Mouse (Mus musculus) neural tube, embryonic 13.5 days (tissue): ENCODE results near the gene Arsj. TPM values are rescaled to one million over a fixed set of nuclear protein-coding genes. Genes with fewer than 3 reads are reported as not detected.

ENCODE experiments used
- ATAC-seq: fragments of 200-750 bp; cut with Nextera tagmentation; 2 replicates; pipeline ENCODE4 v1.8.0; 2017; ENCODE audit warnings: low read depth, mild to moderate bottlenecking, moderate TSS enrichment, moderate library complexity
- H3K27ac ChIP-seq: fragments of 300-500 bp; sonication (generic); replicated peaks from 2 replicates; pipeline ENCODE4 v1.5.1; 2015; ENCODE audit warnings: moderate library complexity, mild to moderate bottlenecking, inconsistent platforms
- H3K27me3 ChIP-seq: fragments of 300-500 bp; sonication (generic); 2 replicates; pipeline ENCODE4 v1.6.1; 2015; ENCODE audit warnings: mild to moderate bottlenecking, inconsistent platforms
- H3K36me3 ChIP-seq: fragments of 300-500 bp; sonication (generic); 2 replicates; pipeline ENCODE4 v1.6.1; 2015; ENCODE audit warnings: mild to moderate bottlenecking, inconsistent platforms
- H3K4me1 ChIP-seq: fragments of 300-500 bp; sonication (generic); replicated peaks from 2 replicates; pipeline ENCODE4 v1.6.1; 2015; ENCODE audit warnings: inconsistent platforms
- H3K4me2 ChIP-seq: fragments of 300-500 bp; sonication (generic); 2 replicates; pipeline ENCODE4 v1.6.1; 2015; ENCODE audit warnings: inconsistent platforms, mild to moderate bottlenecking, moderate library complexity
- H3K4me3 ChIP-seq: fragments of 300-500 bp; sonication (generic); 2 replicates; pipeline ENCODE4 v1.5.1; 2015; ENCODE audit warnings: mild to moderate bottlenecking, inconsistent platforms
- H3K9ac ChIP-seq: fragments of 300-500 bp; sonication (generic); 2 replicates; pipeline ENCODE4 v1.6.1; 2015; ENCODE audit warnings: moderate library complexity, mild to moderate bottlenecking, inconsistent platforms
- H3K9me3 ChIP-seq: fragments of 300-500 bp; sonication (generic); 2 replicates; pipeline ENCODE4 v1.6.1; 2016; ENCODE audit warnings: inconsistent platforms
- WGBS: fragments of 180-500 bp; shearing (Covaris S2); methylation state at CpG from one replicate; pipeline ENCODE4 v1.1.7; 2015; 5-methylcytosine and 5-hydroxymethylcytosine counted together
- polyA plus RNA-seq: library from polyadenylated mRNA; unstranded; fragments of >200 nt; fragmentation: Nextera tagmentation; extraction: Ambion mirVana; gene quantifications from 2 replicates; pipeline ENCODE4 v1.2.1, GENCODE M21; 2015

The Arsj gene
- polyA plus RNA-seq, result 0.39 and 0.56 TPM in 2 replicates

DNA sequence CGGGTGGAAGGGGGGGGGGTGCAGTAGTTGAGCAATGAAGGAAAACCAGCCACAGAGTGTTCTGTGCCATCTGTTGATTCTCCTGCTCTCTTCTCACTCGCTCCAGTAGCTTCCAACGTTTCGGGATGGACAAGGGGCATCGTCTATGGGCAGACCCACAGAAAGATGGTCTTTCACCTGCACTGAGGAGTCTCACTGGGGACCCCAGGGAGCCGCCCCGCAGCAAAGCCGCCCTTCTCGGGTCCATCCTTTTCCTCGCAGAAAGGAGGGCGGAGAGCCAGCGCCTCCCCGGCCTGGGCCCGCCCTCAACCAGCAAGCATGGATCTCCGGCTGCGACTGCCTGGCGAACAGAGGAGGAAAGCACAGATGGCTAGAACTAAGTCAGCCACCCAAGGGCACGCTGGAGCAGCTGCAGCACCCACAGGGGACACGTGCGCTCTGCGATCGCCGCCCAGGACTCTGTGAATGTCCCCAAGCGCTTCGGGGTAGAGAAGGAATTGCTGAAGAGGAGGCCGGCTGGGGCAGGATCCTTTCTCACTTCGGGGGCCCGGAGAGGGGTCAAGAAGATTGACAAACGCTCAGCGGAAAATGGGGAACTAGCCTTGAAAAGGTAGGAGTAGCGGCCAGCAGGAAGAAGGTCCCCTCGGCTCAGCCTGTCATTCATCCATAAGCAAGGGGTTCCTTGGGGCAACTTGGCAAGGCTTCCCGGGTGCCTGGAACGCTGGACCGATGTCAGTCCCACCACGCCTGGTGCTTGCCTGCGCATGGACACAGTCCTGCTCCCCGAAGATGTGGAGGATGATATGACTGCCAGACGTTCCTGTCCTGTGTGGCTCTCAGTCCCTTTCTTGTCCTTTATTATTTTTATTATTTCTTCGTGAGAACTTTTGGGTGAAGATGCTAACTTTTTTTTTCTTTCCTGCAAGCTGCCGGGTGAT is at the start of gene Arsj:
Gene Arsj (plus strand): TSS at position 117 of the 938 bp plus-strand sequence.
- H3K4me3 ChIP-seq, result peak within 1 kb of the TSS; percentile 37
- peaks cover 9% of the 10 kb centered on the region for H3K4me1 ChIP-seq
- H3K27me3 ChIP-seq, result peaks cover 6% of the 10 kb centered on the region; the same call in 1 of the 2 replicates
- peak within 1 kb of the TSS; percentile 64 for H3K9ac ChIP-seq
- no peak within 1 kb of the TSS for H3K27ac ChIP-seq
- H3K9me3 ChIP-seq, result no peaks in the 10 kb centered on the region
- H3K4me2 ChIP-seq, result peak within 1 kb of the TSS; percentile 62
- WGBS, result 16% methylated on average over 41 of the region's 41 CpGs
- H3K36me3 ChIP-seq, result no peaks in the 10 kb centered on the region
- peak; percentile 91 for ATAC-seq

DNA sequence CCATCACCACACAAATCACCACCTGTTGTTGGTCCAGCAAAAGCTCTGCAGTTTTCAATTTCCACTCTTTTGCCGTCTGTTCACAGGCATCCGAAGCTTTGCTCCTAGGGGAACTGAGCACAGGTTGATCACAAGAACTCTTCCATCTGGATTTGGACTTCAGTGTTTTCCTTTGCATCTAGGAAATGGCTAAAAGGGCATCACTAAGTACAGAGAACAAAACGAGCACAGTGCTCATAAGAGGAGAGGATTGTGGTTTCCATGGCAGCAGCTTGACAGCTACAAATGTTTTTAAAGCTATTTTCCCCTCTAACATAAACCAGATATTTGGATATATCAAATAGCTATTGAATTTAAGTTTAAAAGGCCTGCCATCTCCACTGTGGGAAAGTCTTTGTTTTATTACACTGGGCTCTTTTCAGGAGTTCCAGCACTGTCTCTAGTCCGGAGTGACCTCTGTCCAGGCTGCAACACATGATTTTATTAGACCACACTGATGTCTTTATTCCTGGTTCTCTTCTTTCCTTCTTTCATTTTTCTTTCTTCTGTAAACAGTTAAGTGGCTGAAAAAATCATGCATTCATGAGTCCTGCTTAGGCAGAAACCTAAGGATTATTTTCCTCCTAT is 38.5 kb upstream of the Arsj start:
- no peak overlapping the region for H3K4me2 ChIP-seq
- H3K27me3 ChIP-seq, result no peaks in the 10 kb centered on the region
- H3K4me3 ChIP-seq, result no peak overlapping the region
- no peaks in the 10 kb centered on the region for H3K9me3 ChIP-seq
- no peaks in the 10 kb centered on the region for H3K4me1 ChIP-seq
- no peak for ATAC-seq
- WGBS, result 20% methylated on average over 4 of the region's 4 CpGs
- H3K9ac ChIP-seq, result no peak overlapping the region
- H3K27ac ChIP-seq, result no peak overlapping the region
- no peaks in the 10 kb centered on the region for H3K36me3 ChIP-seq

DNA sequence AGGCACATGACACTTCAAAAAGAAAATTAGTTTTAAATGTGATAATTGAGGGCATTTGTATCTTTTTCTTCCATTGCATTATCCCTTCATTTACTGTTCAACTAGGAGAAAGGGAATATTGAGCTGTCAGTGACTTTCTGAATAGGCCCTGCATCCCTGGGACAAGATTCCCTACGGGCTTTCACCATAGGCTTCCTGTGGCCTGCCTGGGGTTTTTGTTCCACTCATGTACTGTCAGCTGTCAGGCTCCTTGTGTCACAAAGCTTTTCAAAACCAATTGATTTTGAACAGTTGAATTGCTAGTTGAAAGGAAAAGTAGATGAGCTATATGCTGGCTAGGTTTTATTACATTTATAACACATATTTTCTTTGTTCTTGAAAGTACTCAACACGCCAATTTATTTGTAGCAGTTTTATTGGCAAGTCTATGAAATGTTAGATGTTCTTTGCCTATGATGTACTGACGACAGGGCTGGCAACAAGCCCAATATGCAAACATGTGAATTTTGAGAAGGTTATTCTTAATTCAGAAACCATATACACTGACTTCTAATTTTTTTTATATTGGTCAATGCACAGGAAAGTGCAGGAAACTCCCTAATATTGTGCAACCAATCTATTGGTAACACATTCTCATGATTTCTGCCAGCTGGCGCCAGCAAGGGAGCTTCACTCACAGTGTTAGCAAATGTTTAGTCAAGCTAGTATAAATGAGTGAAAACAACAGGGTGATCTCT is 37.4 kb upstream of the Arsj start:
- Histone ChIP-seq H3K4me2 (no peak overlapping the region), H3K9me3 (no peaks in the 10 kb centered on the region), H3K9ac (no peak overlapping the region), H3K4me1 (no peaks in the 10 kb centered on the region), H3K36me3 (no peaks in the 10 kb centered on the region), H3K4me3 (no peak overlapping the region), H3K27me3 (no peaks in the 10 kb centered on the region), H3K27ac (no peak overlapping the region)
- 66% methylated on average over 4 of the region's 4 CpGs for WGBS
- no peak for ATAC-seq

DNA sequence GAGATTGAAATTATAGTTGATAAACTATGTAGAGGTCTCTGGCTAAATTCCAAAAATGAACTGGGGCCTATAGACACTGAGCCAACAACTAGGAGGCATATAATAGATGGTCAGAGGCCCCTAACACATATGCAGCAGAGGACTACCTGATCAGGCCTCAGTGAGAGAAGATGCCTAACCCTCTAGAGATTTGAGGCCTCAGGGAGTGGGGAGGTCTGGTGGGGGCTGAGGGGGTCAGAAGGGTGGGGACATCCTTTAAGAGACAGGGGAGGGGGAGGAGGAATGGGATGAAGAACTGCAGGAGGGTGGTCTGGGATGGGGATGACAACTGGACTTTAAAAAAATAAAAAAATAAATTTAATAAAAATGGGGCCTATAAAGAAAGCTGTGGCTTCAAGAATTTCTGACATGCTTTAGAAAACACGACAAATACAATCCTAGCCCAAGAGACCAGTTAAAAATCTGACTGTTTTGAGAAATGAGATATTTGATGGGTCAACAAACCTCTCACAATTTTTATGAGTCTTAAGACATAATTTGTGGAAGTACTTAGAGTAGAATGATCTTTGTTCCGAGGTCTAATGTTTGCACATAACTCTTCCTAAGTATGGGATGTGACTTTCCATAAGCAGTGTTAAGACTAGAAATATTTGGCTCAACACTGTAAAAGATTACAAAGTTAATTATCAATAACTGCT is 36.7 kb upstream of the Arsj start:
- H3K4me3 ChIP-seq, result no peak overlapping the region
- H3K9ac ChIP-seq, result no peak overlapping the region
- H3K27ac ChIP-seq, result no peak overlapping the region
- ATAC-seq, result no peak
- H3K36me3 ChIP-seq, result no peaks in the 10 kb centered on the region
- H3K4me1 ChIP-seq, result no peaks in the 10 kb centered on the region
- H3K4me2 ChIP-seq, result no peak overlapping the region
- no peaks in the 10 kb centered on the region for H3K27me3 ChIP-seq
- no peaks in the 10 kb centered on the region for H3K9me3 ChIP-seq
- WGBS, result 77% methylated on average over 2 of the region's 2 CpGs

DNA sequence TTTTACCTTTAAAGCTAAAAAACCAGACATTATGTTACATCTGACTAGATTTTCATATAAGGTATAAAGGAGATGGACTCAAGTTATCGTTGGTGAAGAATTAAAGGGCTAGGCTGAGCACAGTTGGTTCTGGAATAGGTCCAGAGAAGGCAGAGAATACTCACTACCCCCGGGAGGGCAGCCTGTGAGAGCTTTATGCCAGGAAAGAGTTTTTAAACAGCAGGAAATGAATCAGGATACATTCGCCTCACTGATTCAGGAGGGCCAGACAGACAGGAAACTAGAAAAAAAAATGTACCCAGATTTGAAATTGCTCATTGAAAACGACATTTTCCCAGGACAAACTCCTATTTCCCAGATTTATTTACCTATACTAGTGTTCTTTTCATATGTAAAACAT is 28.2 kb upstream of the Arsj start:
- Histone ChIP-seq H3K27me3 (no peaks in the 10 kb centered on the region), H3K9ac (no peak overlapping the region), H3K36me3 (no peaks in the 10 kb centered on the region), H3K9me3 (no peaks in the 10 kb centered on the region), H3K4me3 (no peak overlapping the region), H3K4me1 (no peaks in the 10 kb centered on the region), H3K27ac (no peak overlapping the region), H3K4me2 (no peak overlapping the region)
- 55% methylated on average over 4 of the region's 4 CpGs for WGBS
- ATAC-seq, result no peak

DNA sequence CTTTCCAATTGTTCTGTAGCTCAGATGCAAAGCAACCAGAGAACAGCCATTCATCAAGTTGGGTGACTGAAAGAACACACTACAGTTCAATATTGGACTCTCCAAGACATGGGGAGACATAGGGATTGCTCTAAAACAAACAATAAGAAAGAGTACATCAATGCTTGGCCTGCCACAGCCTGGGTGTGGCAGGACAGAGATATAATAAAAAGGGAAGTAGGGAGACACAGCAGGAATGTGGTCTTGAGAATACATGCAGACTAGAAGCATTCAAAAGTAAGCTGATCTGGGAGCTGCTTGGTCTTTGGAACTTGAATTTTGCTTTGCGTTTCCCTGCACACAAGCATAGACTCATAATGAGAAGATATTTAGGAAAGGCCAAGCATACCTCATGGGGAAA is 18.7 kb upstream of the Arsj start:
- Histone ChIP-seq H3K4me1 (no peaks in the 10 kb centered on the region), H3K4me3 (no peak overlapping the region), H3K36me3 (no peaks in the 10 kb centered on the region), H3K27me3 (no peaks in the 10 kb centered on the region), H3K9me3 (no peaks in the 10 kb centered on the region), H3K9ac (no peak overlapping the region), H3K27ac (no peak overlapping the region), H3K4me2 (no peak overlapping the region)
- ATAC-seq, result no peak
- 96% methylated on average over 1 of the region's 1 CpGs for WGBS

DNA sequence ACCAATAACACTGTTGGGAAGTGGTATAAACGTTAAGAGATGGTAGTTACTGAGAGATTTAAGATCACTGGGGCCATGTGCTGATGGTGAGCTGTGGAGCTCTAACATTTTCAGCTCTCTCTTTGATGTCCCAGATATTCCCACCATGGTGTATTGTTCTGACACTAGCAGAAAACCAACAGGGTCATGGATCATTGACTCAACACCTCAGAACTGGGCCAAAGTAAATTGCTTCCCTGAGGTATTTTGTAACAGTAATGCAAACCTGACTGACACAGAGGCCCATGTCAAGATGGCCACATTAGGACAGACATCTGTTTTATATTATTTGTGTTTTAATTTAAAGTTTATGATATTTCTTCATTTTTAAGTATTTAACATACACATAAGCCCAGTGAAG is 3.7 kb upstream of the Arsj start:
- H3K4me3 ChIP-seq, result no peak overlapping the region
- H3K4me2 ChIP-seq, result no peak overlapping the region
- H3K4me1 ChIP-seq, result peaks cover 9% of the 10 kb centered on the region
- no peaks in the 10 kb centered on the region for H3K36me3 ChIP-seq
- 59% methylated on average over 1 of the region's 1 CpGs for WGBS
- peaks cover 6% of the 10 kb centered on the region; the same call in 1 of the 2 replicates for H3K27me3 ChIP-seq
- H3K9me3 ChIP-seq, result no peaks in the 10 kb centered on the region
- H3K9ac ChIP-seq, result no peak overlapping the region
- ATAC-seq, result no peak
- H3K27ac ChIP-seq, result no peak overlapping the region

DNA sequence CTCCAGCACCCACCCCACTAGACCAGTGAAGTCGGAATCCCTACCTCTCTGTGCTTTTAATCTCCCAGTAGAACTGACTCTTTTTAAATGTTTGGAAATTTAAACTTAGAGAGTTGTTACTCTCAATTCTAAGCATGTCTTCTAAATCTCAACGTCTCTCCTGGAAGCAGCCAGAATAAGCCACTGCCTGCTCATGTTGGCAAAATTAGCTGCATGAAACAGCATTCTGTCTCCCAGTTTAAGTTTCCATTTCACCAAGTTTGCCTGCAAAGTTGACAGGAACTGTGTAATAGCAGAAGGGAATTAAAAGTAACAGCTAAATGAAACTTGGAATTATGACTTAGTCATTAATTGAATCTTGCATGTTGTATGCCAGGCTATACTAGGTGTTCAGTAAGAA is 1.1 kb upstream of the Arsj start:
- Histone ChIP-seq H3K27ac (no peak overlapping the region), H3K4me2 (no peak overlapping the region), H3K9ac (no peak overlapping the region), H3K27me3 (peaks cover 6% of the 10 kb centered on the region; the same call in 1 of the 2 replicates), H3K36me3 (no peaks in the 10 kb centered on the region), H3K9me3 (no peaks in the 10 kb centered on the region), H3K4me3 (no peak overlapping the region), H3K4me1 (peaks cover 9% of the 10 kb centered on the region)
- no peak for ATAC-seq
- 94% methylated on average over 2 of the region's 2 CpGs for WGBS

DNA sequence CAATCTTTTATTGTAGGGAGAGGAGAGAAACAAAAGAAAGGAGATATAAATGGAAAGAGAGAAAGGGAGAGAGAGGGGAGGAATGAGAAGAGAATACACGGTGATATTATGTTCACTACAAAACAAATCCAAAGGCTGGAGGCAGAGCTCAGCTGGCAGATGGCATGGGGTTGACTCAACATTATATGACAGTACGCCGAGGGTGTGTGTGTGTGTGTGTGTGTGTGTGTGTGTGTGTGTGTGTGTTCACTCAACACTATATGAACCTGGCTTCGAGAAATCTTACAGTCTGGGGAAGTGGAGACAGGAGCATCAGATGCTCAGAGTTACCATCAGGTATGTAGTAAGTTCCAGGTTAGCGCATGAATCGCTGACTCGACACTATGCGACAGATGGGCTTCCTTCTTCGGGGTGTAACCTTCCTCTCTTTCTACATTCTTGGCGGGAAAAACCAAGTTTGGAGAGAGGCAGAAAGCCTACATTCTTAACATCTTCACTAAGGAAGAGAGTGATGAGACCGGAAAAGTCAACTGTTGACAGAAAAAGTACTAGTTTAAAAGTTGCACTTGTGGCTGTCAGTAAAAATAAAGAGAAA is 456 bp upstream of the Arsj start:
- WGBS, result 84% methylated on average over 11 of the region's 11 CpGs
- H3K27me3 ChIP-seq, result peaks cover 6% of the 10 kb centered on the region; the same call in 1 of the 2 replicates

DNA sequence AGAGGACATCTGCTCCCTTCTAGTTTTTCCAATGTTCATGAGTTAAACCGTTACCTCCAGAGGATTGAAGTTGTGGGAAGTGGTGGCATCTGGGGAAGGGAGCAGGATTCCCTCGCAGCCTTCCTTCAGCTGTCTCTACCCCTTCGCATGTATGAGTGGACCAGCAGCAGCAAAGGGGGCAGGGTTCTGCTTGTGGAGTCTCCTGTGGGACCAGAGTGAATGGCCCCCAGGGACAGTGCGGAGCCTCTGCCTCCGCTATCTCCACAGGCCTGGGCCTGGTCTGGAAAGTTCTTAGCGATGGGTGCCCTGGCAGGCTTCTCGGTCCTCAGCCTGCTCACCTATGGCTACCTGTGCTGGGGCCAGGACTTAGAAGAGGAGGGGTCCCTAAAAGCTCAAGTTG is 1.1 kb downstream of the Arsj start:
- H3K27me3 ChIP-seq, result peaks cover 6% of the 10 kb centered on the region; the same call in 1 of the 2 replicates
- H3K36me3 ChIP-seq, result no peaks in the 10 kb centered on the region
- H3K4me1 ChIP-seq, result peaks cover 9% of the 10 kb centered on the region
- WGBS, result 82% methylated on average over 7 of the region's 7 CpGs
- no peak overlapping the region for H3K4me3 ChIP-seq
- no peaks in the 10 kb centered on the region for H3K9me3 ChIP-seq
- no peak overlapping the region for H3K27ac ChIP-seq
- no peak for ATAC-seq
- H3K9ac ChIP-seq, result no peak overlapping the region
- peak overlapping the region; percentile 62 for H3K4me2 ChIP-seq

More for the DNA sequence above, 456 bp upstream of the Arsj start:
- no peaks in the 10 kb centered on the region for H3K9me3 ChIP-seq
- H3K4me2 ChIP-seq, result peak overlapping the region; percentile 62
- H3K4me3 ChIP-seq, result no peak overlapping the region
- no peak overlapping the region for H3K27ac ChIP-seq
- no peak overlapping the region for H3K9ac ChIP-seq
- H3K36me3 ChIP-seq, result no peaks in the 10 kb centered on the region
- H3K4me1 ChIP-seq, result peaks cover 9% of the 10 kb centered on the region
- no peak for ATAC-seq

DNA sequence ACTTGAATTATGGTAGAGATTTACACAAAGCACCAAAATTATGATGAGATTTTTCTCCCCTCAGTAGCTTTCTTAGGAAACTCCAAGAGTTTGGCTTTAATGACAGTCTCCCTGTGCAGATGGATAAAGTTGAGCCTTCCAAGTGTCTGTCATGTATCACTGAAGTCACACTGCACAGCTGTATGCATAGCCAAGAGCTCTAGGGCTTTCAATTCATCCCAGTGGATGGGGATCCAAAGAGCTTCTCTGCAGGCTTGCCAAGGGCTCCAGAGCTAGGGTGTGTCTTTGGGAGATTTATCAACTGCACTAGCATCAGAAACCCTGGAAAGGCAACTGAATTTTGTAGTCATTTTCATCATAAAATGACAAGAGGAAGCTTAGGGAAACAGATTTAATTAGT is 7.1 kb downstream of the Arsj start:
- H3K27me3 ChIP-seq, result no peaks in the 10 kb centered on the region
- ATAC-seq, result no peak
- no peak overlapping the region for H3K4me3 ChIP-seq
- H3K4me1 ChIP-seq, result no peaks in the 10 kb centered on the region; the same call in 1 of the 2 replicates
- no peak overlapping the region for H3K9ac ChIP-seq
- H3K27ac ChIP-seq, result no peak overlapping the region
- no peak overlapping the region for H3K4me2 ChIP-seq
- no peaks in the 10 kb centered on the region for H3K9me3 ChIP-seq
- H3K36me3 ChIP-seq, result no peaks in the 10 kb centered on the region
